Mouse (Mus musculus): ENCODE data around the gene Dedd. TPM values are rescaled to one million over a fixed set of nuclear protein-coding genes. Genes with fewer than 3 reads are reported as not detected.

The Dedd gene
- total RNA-seq, 4 experiments from 2014 or later: 31.9 to 39.7 (median 37.3) TPM

DNA sequence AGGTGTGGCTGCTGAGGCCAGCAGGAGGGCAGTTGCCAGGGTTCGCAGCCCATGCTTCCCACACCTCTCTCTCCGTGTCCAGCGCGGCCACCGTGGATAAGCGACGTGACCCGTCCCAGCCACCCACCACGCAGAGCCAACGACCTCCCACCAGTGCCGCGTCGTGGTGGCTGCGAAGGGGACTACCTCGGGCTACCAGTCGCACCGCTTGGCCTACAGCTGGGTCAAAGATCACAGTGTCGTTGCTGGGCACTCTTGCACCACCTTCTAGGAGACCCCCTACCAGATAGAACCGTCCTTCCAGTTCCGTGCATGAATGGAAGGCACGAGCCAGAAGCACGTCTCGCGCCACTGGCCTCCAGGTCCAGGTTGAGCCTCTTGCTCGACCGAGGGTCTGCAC, 31.3 kb downstream of the Dedd start:
- no peak for DNase-seq (ENCODE audit: low spot score in 2 of 2)

DNA sequence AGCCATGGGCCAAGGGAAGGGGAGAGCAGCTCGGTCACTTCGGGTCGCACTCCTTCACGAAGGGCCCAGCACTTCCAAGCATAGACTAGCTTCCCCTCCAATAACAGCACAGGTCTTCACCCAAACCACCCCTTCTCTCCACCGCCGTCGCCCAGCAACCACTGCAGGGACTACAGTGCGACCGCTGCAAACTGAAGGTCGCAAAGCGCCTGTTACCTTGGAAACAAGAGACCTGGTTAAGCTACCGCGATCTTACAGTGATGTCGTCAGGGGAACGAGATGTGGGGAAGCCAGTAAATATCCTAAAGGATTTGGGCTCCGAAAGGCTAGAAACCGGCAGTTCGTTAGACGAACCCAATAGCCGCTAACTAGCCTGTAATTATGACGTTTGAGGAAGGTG, 31.7 kb downstream of the Dedd start, which contains the start of gene Klhdc9:
Gene Klhdc9 (minus strand): TSS at position 143 of the 400 bp plus-strand sequence.
- peak; percentile 50 to 64 for DNase-seq (ENCODE audit: low spot score in 2 of 2)

DNA sequence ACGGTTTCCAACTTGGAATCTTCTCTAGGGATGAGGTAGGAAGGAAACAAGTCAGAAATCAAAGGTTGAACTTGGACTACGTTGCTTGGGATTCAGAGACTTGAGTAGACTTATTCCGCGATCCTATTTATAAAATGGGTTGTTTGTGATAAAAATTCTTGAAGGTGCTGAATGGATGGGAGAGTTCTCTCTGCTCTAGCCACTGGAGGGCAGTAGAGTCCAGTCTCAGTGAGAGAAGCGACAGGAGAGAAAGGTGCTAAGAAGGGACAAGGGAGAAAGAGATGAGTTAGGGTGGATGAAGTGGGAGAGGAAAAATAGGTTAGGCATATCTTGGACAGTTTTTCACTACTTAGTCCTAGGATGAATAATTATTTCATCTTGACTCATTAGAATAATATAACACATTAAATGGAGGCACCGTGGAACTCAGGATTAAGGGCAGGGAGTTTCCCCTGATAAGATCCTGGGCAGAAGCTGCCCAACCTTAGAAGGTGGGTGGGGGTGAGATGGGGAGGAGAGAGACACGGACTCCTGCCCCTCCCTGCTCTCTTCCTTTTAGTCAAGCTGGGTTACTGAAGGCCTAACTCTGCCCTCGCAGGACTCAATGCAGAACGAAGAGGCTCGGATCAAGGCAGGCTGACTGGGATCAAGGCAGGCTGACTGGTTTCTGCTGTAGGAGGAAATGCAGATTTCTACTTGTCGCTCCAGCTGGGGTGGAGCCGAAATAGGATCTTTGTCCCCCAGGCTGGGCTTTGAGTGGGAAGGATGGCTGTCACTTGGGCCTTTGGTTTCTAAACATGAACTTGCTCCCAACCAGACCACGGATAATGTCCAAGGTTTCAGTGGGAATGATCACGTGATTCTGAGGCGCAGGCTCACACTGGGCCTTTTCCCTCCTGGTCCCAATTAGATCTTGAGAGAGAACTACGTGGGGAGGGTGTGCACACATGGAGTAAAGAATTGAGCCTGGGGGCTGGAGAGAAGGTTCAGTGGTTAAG, 32.5 kb downstream of the Dedd start:
- DNase-seq (ENCODE audit: low spot score in 2 of 2): no peak

DNA sequence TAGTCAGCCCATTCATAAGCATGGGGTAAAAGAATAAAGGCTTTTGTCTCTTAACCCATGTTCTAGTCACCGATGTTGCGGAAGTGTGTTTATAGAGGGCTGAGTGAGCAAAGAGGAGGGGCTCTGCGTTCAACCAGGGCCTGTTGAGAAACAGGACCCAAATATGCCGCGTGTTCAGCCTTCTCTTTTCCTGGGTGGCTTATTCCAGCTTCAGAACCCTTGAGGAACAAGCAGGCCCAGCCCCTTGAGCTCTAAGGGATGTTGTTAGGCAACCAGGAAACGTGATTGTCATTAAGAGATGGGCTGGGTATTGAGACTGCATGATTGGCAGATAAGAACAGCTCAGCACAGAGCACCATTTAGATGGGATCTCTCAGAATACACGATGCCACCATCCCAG, 37.0 kb downstream of the Dedd start:
- DNase-seq (ENCODE audit: low spot score in 2 of 2): no peak

DNA sequence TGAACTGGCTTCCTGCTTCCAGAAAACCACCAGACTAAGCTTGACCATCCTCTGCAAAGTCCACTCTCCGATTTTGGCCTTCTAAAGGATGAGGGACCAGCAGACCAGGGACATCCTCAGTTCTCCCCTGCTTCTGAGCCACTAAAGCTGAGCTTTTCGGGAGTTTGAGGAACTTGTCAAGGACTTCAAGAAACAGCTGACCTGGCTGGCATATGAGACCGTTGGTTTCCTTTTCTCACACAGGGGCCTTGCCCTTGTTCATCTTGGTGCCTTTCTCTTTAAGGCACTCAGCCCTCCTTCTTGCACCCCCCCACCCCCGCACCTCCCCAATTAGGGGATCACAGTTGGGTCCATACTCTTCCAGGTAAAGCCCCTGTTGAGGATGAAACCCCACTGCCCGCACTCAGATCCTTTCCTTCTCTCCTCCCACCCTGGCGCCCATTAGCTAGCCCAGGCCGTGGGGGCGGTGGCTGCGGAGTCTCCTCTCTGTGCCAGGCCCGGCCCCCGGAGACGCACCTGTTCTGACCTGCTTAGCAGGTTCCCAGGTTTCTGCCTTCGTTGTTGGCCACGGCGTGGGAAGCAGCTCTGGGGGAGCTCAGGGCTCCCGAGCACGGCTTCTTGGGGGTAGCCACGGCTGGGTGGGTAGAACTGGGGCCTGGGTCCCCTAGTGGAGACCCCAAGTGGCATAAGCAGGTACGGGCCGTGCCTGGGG, 41.1 kb downstream of the Dedd start, which contains the start of gene Nectin4:
Gene Nectin4 (plus strand): TSS at position 255 of the 712 bp plus-strand sequence.
- no peak for DNase-seq (ENCODE audit: low spot score in 2 of 2)

DNA sequence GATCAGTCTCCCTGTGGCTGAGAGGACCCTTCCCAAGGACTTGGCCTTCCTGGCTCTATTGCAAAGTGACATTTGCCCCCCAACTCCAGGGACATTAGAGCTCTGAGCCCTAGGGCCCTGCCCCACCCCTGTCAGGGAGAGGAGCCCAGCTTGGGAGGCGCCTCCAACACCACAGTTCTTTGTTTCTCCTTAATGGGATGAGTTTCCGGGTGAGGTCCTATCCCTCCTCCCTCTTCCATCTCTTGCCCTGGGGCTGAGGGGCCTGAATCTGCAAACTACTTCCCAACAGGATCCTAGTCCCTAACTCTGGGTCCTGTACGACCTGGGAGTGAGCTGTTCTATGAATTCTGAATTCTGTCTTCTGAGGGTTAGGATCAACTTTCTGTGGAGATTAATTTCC, 43.9 kb downstream of the Dedd start:
- no peak for DNase-seq (ENCODE audit: low spot score in 2 of 2)

DNA sequence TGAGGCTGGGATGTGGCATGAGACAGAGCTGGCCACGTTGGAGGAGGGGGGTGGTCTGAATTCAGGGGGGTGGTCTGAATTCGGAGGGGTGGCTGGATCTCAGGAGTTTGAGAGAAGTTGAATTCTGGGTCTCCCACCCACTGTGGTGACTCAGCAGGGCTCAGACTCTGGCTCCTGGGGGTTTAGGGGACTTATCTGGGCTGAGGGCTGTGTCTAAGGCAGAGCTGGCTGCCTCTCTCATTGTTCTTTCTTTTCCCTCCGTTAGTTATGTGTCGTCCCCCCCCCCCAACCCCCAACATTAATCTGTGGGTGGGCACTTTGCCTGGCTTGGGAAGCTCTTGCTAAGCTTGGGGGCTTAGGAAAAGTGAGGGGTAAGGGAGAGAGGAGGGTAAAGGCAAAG, 45.0 kb downstream of the Dedd start:
- DNase-seq (ENCODE audit: low spot score in 2 of 2): no peak

DNA sequence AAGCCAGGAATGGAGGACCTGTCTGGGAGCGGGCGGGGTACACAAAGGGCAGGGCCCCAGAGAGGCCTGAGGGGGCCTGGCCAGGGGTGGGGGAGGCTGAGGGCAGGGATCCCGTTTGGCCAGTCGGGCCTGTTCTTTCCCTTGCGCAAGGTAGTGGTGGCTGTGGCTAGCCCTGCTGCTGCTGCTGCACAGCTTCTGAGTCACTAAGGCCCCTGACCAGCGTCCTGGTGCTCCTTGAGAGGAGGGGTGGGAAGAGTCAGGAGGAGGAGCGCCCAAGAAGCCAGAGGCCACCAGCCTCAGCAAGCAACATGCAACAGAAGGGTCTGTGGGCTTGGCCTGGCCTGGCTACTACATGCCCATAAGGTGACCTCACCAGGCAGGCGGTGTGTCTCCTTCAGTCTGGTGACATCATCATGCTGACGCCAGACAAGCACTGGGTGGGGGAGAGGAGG, 46.7 kb downstream of the Dedd start:
- DNase-seq (ENCODE audit: low spot score in 2 of 2): no peak

DNA sequence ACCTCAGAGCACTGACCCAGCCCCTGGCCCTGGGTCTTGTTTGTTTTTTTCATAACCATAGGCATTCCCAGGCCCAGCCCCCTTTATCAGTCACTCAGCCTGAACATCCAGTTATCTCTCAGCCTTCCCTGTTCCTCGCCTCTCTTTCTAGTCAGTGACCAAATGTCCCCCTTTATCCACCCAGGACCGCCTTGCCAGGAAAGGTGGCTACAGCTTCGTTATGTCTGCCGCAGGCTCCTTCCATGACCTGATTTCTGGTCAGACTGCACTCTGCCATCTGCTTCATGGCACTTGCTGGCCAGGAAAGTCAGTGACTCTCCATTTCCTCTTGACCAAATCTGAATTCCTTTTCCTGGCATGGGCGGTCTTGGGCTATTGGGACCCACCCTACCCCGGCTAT, 49.4 kb downstream of the Dedd start:
- no peak for DNase-seq (ENCODE audit: low spot score in 2 of 2)

DNA sequence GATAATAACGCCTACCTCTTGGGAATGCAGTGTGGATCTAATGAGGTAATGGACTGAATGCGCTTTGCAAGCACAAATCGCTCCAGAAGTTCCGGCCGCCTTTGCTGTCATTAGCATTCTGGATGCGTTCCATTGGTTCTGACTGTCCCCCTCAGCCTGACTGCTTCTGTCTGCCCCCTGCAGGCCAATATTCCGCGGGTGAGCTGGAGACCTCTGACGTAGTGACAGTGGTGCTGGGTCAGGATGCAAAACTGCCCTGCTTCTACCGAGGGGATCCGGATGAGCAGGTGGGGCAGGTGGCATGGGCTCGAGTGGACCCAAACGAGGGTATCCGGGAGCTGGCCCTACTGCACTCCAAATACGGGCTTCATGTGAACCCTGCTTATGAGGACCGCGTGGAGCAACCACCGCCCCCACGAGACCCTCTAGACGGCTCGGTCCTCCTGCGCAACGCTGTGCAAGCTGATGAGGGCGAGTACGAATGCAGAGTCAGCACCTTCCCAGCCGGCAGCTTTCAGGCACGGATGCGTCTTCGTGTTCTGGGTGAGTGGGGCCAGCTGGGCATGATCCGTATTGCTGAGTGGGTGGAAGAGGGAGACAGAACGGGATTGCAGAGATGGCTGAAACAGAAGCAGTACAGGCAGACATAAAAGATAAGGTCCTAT, 51.1 kb downstream of the Dedd start:
- DNase-seq (ENCODE audit: low spot score in 2 of 2): peak; percentile 37 to 57

DNA sequence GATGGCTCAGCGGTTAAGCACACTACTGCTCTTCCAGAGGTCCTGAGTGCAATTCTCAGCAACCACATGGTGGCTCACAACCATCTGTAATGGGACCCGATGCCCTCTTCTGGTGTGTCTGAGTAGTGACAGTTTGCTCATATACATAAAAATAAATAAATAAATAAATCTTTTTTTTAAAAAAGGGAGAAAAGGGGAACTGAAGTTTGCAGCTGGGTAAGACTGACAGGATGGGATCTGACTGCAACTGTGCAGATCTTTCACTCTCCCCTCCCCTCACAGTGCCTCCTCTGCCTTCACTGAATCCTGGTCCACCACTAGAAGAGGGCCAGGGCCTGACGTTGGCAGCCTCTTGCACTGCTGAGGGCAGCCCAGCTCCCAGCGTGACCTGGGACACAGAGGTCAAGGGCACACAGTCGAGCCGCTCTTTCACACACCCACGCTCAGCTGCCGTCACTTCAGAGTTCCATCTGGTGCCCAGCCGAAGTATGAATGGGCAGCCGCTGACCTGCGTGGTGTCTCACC, 53.2 kb downstream of the Dedd start:
- DNase-seq (ENCODE audit: low spot score in 2 of 2): no peak

DNA sequence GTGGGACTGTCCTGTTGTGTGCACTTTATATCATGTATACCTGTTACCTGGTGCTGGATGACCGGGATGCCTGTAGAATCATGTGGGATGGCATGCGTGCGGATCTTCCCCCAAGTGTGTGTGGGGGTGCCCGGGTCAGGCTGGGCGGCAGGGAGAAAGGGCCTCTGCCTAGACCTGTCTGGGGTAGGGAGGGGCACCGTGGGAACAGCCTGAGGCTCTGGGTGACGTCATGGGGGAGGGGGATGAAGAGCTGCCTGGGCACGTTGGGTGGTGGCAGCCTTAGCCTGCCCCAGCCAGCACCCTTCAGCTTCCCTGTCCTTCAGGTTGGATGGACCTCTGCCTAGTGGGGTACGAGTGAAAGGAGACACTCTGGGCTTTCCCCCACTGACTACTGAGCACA, 55.4 kb downstream of the Dedd start:
- no peak for DNase-seq (ENCODE audit: low spot score in 2 of 2)

DNA sequence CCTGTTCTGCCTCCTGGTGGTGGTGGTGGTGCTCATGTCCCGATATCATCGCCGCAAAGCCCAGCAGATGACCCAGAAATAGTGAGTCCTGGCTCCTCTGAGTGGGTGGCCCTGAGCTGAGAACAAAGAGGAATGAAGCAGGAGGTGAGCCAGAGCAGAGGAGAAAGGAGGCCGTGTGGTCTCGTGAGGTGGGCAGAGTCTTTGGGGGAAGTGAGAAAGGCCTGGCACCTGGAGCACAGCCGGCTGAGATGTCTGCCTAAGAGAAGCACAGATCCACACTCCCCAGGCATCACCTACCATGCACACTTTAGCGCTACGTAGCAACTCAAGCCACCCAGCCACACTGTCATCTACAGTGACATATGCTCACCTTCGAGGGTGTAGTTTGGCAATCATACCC, 56.2 kb downstream of the Dedd start:
- DNase-seq (ENCODE audit: low spot score in 2 of 2): no peak

DNA sequence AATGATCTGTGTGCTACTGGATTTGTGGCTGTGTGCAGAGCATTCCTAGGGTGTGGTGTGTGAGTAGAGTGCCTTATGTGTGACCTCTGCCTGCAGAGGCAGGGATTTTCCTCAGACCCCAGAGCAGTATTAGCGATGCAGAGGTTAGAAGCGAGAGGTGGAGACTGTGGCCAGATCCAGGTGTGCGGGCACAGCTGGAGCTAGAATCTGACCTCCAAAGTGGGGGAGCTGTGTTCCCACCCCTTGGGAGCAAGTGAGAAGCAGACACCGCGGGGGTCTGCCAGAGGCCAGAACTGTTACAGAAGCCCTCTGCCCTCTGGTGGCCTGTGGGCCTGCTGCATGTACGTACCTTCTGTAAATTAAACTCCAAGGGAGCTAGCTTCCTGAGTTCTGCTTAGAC, 58.2 kb downstream of the Dedd start:
- DNase-seq (ENCODE audit: low spot score in 2 of 2): no peak

DNA sequence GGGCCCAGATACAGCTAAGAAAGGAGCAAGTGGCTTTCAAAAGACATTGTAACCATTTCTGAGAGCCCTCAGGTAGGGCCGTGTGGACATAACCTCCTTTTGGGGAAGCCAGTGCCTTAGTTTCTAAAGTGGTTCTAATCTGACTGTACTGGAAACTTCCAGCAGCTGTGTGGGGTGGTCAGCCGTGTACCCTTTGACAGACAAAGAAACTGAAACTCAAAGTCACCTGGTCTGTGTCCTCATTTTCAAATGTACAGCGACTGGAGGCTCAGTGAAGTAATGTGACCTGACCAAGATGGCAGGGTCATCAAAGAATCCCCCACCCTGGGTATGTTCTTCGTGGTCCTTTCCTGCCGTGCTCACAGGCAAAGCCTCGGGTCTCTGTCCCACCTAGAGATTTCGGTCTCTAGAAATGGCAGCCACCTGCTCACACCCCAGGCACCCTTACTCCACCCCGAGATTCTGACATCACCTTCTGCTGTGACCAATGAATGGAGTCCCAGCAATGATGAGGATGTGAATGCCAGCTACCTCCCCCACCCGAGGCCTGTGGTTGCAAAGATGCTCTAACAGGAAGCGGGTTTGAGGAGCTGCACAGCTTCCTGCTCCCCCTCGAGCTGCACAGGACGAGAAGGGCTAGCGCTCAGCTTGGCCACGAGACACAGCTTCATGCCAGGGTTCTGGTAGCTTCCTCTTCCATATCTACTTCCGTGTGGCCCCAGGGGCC, 59.6 kb downstream of the Dedd start, which contains the start of gene Arhgap30:
Gene Arhgap30 (plus strand): TSS at position 579 of the 727 bp plus-strand sequence.
- DNase-seq (ENCODE audit: low spot score in 2 of 2): no peak

DNA sequence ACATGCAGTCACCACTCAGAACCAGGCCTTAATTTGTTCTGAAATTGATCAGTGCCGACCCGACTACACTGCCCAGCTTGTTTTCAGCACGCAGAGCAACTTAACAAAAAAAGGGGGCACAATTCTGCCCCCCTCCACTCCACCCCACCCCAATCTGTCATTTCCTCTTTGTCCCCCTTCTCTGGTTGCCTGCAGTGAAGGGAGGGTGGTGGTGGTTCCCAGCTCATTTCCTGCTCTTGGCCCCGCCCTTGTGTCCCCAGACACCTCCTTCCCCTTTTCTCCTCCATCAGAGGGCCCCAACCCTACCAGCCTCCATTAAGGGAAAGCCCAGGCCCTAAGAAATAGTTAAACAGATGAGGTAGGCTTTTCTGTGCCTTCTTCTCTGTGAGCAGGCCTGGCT, 61.2 kb downstream of the Dedd start:
- peak in 1 of 2 experiments; percentile 22 for DNase-seq (ENCODE audit: low spot score in 2 of 2)

Data from gastrocnemius, adult 8-10 months (tissue).